Mouse (Mus musculus) ES-Bruce4 (cell line): ENCODE measurements around the gene Vipr2.

Source experiments
- CTCF ChIP-seq: IDR thresholded peaks from one replicate; pipeline ENCODE4 v1.8.1; 2011; ENCODE audit warnings: low read depth, low read length
- POLR2A ChIP-seq: IDR thresholded peaks from one replicate; pipeline ENCODE4 v1.8.1; 2011; ENCODE audit warnings: low read length; ENCODE audit not compliant: insufficient read depth

GRCm38 (mm10) chr12:116140605-116141004 is 63.1 kb downstream of the Vipr2 start:
- TF ChIP-seq POLR2A (no peak), CTCF (no peak)
